Mouse (Mus musculus): ENCODE measurements at regions not wholly inside any gene's neighbourhood (a gene's known extent, or its start where the extent isn't known, plus 50 kb on each side); places are given as distances from the start of the nearest gene placed in this dataset.
"Not testable (repeated sequence)": the region's sequence is repeated elsewhere in the genome, so short reads cannot be mapped to it uniquely, and the experiment has no call there.

- H3K27me3 ChIP-seq (replicated peaks; ENCODE audit: control insufficient read depth, insufficient read depth, low read length); H3K4me3 ChIP-seq (ENCODE audit: low read depth, low read length); DNase-seq (ENCODE audit: low spot score); ATAC-seq (replicated peaks; ENCODE audit: low FRiP score, low TSS enrichment, low read depth); H3K4me1 ChIP-seq (replicated peaks; ENCODE audit: control insufficient read depth, insufficient read depth, low read length); H3K4me2 ChIP-seq (ENCODE audit: low read length); H3K36me3 ChIP-seq (ENCODE audit: control insufficient read depth, insufficient read depth, low read length); H3K27ac ChIP-seq (ENCODE audit: low read depth); H3K9me3 ChIP-seq (ENCODE audit: control insufficient read depth, low read length); H3K9ac ChIP-seq (ENCODE audit: low read length): not testable (repeated sequence)
- 65% methylated on average over 2 of the region's 2 CpGs for WGBS
These were observed 424.2 kb downstream of the Cdh10 start for GRCm38 (mm10) chr15:19242962-19243361.

- Histone ChIP-seq H3K27ac (ENCODE audit: low read depth) (no peak overlapping the region), H3K4me3 (ENCODE audit: low read depth, low read length) (no peak overlapping the region), H3K4me1 (replicated peaks; ENCODE audit: control insufficient read depth, insufficient read depth, low read length) (no peaks in the 10 kb centered on the region), H3K9me3 (ENCODE audit: control insufficient read depth, low read length) (no peaks in the 10 kb centered on the region), H3K9ac (ENCODE audit: low read length) (no peak overlapping the region), H3K4me2 (ENCODE audit: low read length) (no peak overlapping the region), H3K27me3 (replicated peaks; ENCODE audit: control insufficient read depth, insufficient read depth, low read length) (no peaks in the 10 kb centered on the region), H3K36me3 (ENCODE audit: control insufficient read depth, insufficient read depth, low read length) (no peaks in the 10 kb centered on the region)
- DNase-seq (ENCODE audit: low spot score) (no peak), ATAC-seq (replicated peaks; ENCODE audit: low FRiP score, low TSS enrichment, low read depth) (no peak)
- 69% methylated on average over 4 of the region's 4 CpGs for WGBS
These were observed 428.7 kb downstream of the Cdh10 start for GRCm38 (mm10) chr15:19247489-19247888.

GRCm38 (mm10) chr15:19275968-19276826 is 457.4 kb downstream of the Cdh10 start:
- Histone ChIP-seq H3K9ac (ENCODE audit: low read length) (no peak overlapping the region), H3K27me3 (replicated peaks; ENCODE audit: control insufficient read depth, insufficient read depth, low read length) (no peaks in the 10 kb centered on the region), H3K9me3 (ENCODE audit: control insufficient read depth, low read length) (no peaks in the 10 kb centered on the region), H3K36me3 (ENCODE audit: control insufficient read depth, insufficient read depth, low read length) (no peaks in the 10 kb centered on the region), H3K4me3 (ENCODE audit: low read depth, low read length) (no peak overlapping the region), H3K27ac (ENCODE audit: low read depth) (no peak overlapping the region), H3K4me2 (ENCODE audit: low read length) (peak overlapping the region; percentile 26; the same call in 1 of the 2 replicates), H3K4me1 (replicated peaks; ENCODE audit: control insufficient read depth, insufficient read depth, low read length) (no peaks in the 10 kb centered on the region)
- no peak for DNase-seq (ENCODE audit: low spot score)
- 53% methylated on average over 10 of the region's 10 CpGs for WGBS
- no peak for ATAC-seq (replicated peaks; ENCODE audit: low FRiP score, low TSS enrichment, low read depth)

GRCm38 (mm10) chr15:19316380-19316779 is 497.6 kb downstream of the Cdh10 start:
- 94% methylated on average over 1 of the region's 1 CpGs for WGBS
- no peak for ATAC-seq (replicated peaks; ENCODE audit: low FRiP score, low TSS enrichment, low read depth)
- H3K9me3 ChIP-seq (ENCODE audit: control insufficient read depth, low read length), result no peaks in the 10 kb centered on the region

GRCm38 (mm10) chr15:19356322-19356721 is 537.6 kb downstream of the Cdh10 start:
- WGBS, result 71% methylated on average over 1 of the region's 1 CpGs
- Histone ChIP-seq H3K27me3 (replicated peaks; ENCODE audit: control insufficient read depth, insufficient read depth, low read length) (no peaks in the 10 kb centered on the region), H3K9me3 (ENCODE audit: control insufficient read depth, low read length) (no peaks in the 10 kb centered on the region), H3K4me2 (ENCODE audit: low read length) (no peak overlapping the region), H3K4me3 (ENCODE audit: low read depth, low read length) (no peak overlapping the region), H3K27ac (ENCODE audit: low read depth) (no peak overlapping the region), H3K4me1 (replicated peaks; ENCODE audit: control insufficient read depth, insufficient read depth, low read length) (no peaks in the 10 kb centered on the region), H3K36me3 (ENCODE audit: control insufficient read depth, insufficient read depth, low read length) (no peaks in the 10 kb centered on the region), H3K9ac (ENCODE audit: low read length) (no peak overlapping the region)
- no peak for DNase-seq (ENCODE audit: low spot score)
- no peak for ATAC-seq (replicated peaks; ENCODE audit: low FRiP score, low TSS enrichment, low read depth)

More at GRCm38 (mm10) chr15:19316380-19316779, 497.6 kb downstream of the Cdh10 start:
- H3K27ac ChIP-seq (ENCODE audit: low read depth), result no peak overlapping the region
- H3K4me3 ChIP-seq (ENCODE audit: low read depth, low read length), result no peak overlapping the region
- no peak for DNase-seq (ENCODE audit: low spot score)
- no peaks in the 10 kb centered on the region for H3K36me3 ChIP-seq (ENCODE audit: control insufficient read depth, insufficient read depth, low read length)
- no peak overlapping the region for H3K4me2 ChIP-seq (ENCODE audit: low read length)
- no peaks in the 10 kb centered on the region for H3K27me3 ChIP-seq (replicated peaks; ENCODE audit: control insufficient read depth, insufficient read depth, low read length)
- no peak overlapping the region for H3K9ac ChIP-seq (ENCODE audit: low read length)
- no peaks in the 10 kb centered on the region for H3K4me1 ChIP-seq (replicated peaks; ENCODE audit: control insufficient read depth, insufficient read depth, low read length)

GRCm38 (mm10) chr15:19360650-19361049 is 541.9 kb downstream of the Cdh10 start:
- H3K9ac ChIP-seq (ENCODE audit: low read length), result no peak overlapping the region
- no peaks in the 10 kb centered on the region for H3K36me3 ChIP-seq (ENCODE audit: control insufficient read depth, insufficient read depth, low read length)
- H3K27me3 ChIP-seq (replicated peaks; ENCODE audit: control insufficient read depth, insufficient read depth, low read length), result no peaks in the 10 kb centered on the region
- DNase-seq (ENCODE audit: low spot score) (no peak), ATAC-seq (replicated peaks; ENCODE audit: low FRiP score, low TSS enrichment, low read depth) (no peak)
- no peak overlapping the region for H3K27ac ChIP-seq (ENCODE audit: low read depth)
- no peaks in the 10 kb centered on the region for H3K9me3 ChIP-seq (ENCODE audit: control insufficient read depth, low read length)
- WGBS, result 37% methylated on average over 3 of the region's 3 CpGs
- H3K4me2 ChIP-seq (ENCODE audit: low read length), result no peak overlapping the region
- no peak overlapping the region for H3K4me3 ChIP-seq (ENCODE audit: low read depth, low read length)
- no peaks in the 10 kb centered on the region for H3K4me1 ChIP-seq (replicated peaks; ENCODE audit: control insufficient read depth, insufficient read depth, low read length)

- H3K36me3 ChIP-seq (ENCODE audit: control insufficient read depth, insufficient read depth, low read length), result no peaks in the 10 kb centered on the region
- H3K4me2 ChIP-seq (ENCODE audit: low read length), result no peak overlapping the region
- H3K9ac ChIP-seq (ENCODE audit: low read length), result no peak overlapping the region
- H3K4me3 ChIP-seq (ENCODE audit: low read depth, low read length), result no peak overlapping the region
- no peaks in the 10 kb centered on the region for H3K4me1 ChIP-seq (replicated peaks; ENCODE audit: control insufficient read depth, insufficient read depth, low read length)
- DNase-seq (ENCODE audit: low spot score) (no peak), ATAC-seq (replicated peaks; ENCODE audit: low FRiP score, low TSS enrichment, low read depth) (no peak)
- no peaks in the 10 kb centered on the region for H3K9me3 ChIP-seq (ENCODE audit: control insufficient read depth, low read length)
- H3K27ac ChIP-seq (ENCODE audit: low read depth), result no peak overlapping the region
- H3K27me3 ChIP-seq (replicated peaks; ENCODE audit: control insufficient read depth, insufficient read depth, low read length), result no peaks in the 10 kb centered on the region
- WGBS, result 81% methylated on average over 4 of the region's 4 CpGs
These were observed 571.2 kb downstream of the Cdh10 start for GRCm38 (mm10) chr15:19389951-19390350.

- no peak overlapping the region for H3K4me3 ChIP-seq (ENCODE audit: low read depth, low read length)
- ATAC-seq (replicated peaks; ENCODE audit: low FRiP score, low TSS enrichment, low read depth), result no peak
- H3K27ac ChIP-seq (ENCODE audit: low read depth), result no peak overlapping the region
- DNase-seq (ENCODE audit: low spot score), result no peak
- WGBS, result 81% methylated on average over 6 of the region's 6 CpGs
- H3K4me2 ChIP-seq (ENCODE audit: low read length), result no peak overlapping the region
- H3K4me1 ChIP-seq (replicated peaks; ENCODE audit: control insufficient read depth, insufficient read depth, low read length), result no peaks in the 10 kb centered on the region
- no peaks in the 10 kb centered on the region for H3K36me3 ChIP-seq (ENCODE audit: control insufficient read depth, insufficient read depth, low read length)
- no peak overlapping the region for H3K9ac ChIP-seq (ENCODE audit: low read length)
- no peaks in the 10 kb centered on the region for H3K27me3 ChIP-seq (replicated peaks; ENCODE audit: control insufficient read depth, insufficient read depth, low read length)
- no peaks in the 10 kb centered on the region for H3K9me3 ChIP-seq (ENCODE audit: control insufficient read depth, low read length)
These were observed 572.7 kb downstream of the Cdh10 start for GRCm38 (mm10) chr15:19391250-19391982.

All from intestine, embryonic 14.5 days (tissue).